Mouse (Mus musculus) lung, embryonic 14.5 days (tissue): ENCODE results near the gene Gpr156. TPM values are rescaled to one million over a fixed set of nuclear protein-coding genes. Genes with fewer than 3 reads are reported as not detected.

ENCODE experiments used
- ATAC-seq: fragments of 200-750 bp; cut with Nextera tagmentation; 2 replicates; pipeline ENCODE4 v1.8.0; 2017; ENCODE audit warnings: mild to moderate bottlenecking, moderate TSS enrichment, moderate library complexity; ENCODE audit not compliant: insufficient read depth
- DNase-seq: peaks from one replicate; pipeline ENCODE4 v3.0.0-alpha.2; 2015
- H3K27ac ChIP-seq: fragments of 300-500 bp; sonication (generic); 2 replicates; pipeline ENCODE4 v1.5.1; 2014; ENCODE audit warnings: low read depth, mild to moderate bottlenecking, moderate library complexity
- H3K27me3 ChIP-seq: fragments of 300-500 bp; sonication (generic); 2 replicates; pipeline ENCODE4 v1.6.1; 2014; ENCODE audit warnings: low read length, control low read depth; ENCODE audit not compliant: insufficient read depth
- H3K36me3 ChIP-seq: fragments of 300-500 bp; sonication (generic); 2 replicates; pipeline ENCODE4 v1.6.1; 2014; ENCODE audit warnings: control low read depth; ENCODE audit not compliant: insufficient read depth
- H3K4me1 ChIP-seq: fragments of 300-500 bp; sonication (generic); 2 replicates; pipeline ENCODE4 v1.6.1; 2014; ENCODE audit warnings: antibody characterized with exemption, control low read depth; ENCODE audit not compliant: insufficient read depth
- H3K4me2 ChIP-seq: fragments of 300-500 bp; sonication (generic); 2 replicates; pipeline ENCODE4 v1.6.1; 2014; ENCODE audit warnings: mild to moderate bottlenecking
- H3K4me3 ChIP-seq: fragments of 300-500 bp; sonication (generic); 2 replicates; pipeline ENCODE4 v1.5.1; 2014; ENCODE audit warnings: low read depth, low read length
- H3K9ac ChIP-seq: fragments of 300-500 bp; sonication (generic); 2 replicates; pipeline ENCODE4 v1.6.1; 2014
- H3K9me3 ChIP-seq: fragments of 300-500 bp; sonication (generic); 2 replicates; pipeline ENCODE4 v1.6.1; 2016; ENCODE audit warnings: low read depth, low read length, control low read depth
- CTCF ChIP-seq: IDR thresholded peaks from 2 replicates; pipeline ENCODE4 v1.5.1; 2016; ENCODE audit warnings: antibody characterized with exemption, low read depth
- WGBS: fragments of 180-500 bp; shearing (Covaris S2); extraction: QIAGEN DNeasy Blood & Tissue Kit; methylation state at CpG from one replicate; pipeline ENCODE4 v1.1.7; 2014; 5-methylcytosine and 5-hydroxymethylcytosine counted together
- polyA plus RNA-seq: library from polyadenylated mRNA; unstranded; fragments of >200 nt; fragmentation: Nextera tagmentation; extraction: Ambion mirVana; gene quantifications from 2 replicates; pipeline ENCODE4 v1.2.1, GENCODE M21; 2014

Gene Gpr156
- polyA plus RNA-seq, 1 experiment from 2014 or later: 1.4 TPM

DNA sequence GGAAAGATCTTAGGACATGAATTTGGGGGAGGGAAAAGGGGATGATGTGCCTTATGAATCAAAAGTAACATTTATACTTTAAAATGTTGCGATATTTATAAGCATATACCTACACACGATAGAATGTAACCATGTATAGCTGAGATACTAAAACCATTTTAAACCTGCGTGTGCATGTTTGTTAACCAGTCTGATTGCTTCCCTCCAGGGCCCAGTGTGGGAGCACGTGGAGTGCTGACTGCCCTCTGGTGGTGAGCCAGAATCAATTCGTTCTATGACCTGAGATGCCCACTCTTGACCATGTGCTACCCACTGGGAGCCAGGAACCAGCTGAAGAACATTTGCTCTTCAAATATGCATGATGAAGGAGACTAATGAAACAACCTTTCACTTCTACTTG, 30.9 kb downstream of the Gpr156 start:
- H3K4me2 ChIP-seq: no peak overlapping the region
- WGBS: 39% methylated on average over 5 of the region's 5 CpGs
- no peak overlapping the region for H3K9ac ChIP-seq

DNA sequence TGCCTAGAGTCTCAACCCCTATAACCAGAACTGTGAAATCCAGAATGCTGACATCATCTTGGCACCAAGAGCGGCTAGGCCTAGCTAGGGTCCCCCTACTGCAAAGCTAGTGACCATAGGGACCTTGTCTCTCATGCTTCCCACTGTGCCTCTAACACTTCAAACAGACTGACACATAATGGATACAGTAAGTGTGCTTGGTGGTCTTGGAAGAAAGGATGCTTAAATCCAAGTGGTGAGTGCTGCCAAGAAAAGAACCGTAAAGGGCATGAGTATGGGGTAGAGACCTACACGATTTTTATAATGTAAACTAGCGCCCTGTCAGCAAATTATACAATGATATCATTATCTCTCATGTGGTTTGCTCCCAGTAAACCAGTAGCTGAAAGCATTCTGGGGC, 32.1 kb downstream of the Gpr156 start:
- Histone ChIP-seq H3K9me3 (no peaks in the 10 kb centered on the region), H3K36me3 (no peaks in the 10 kb centered on the region), H3K27me3 (no peaks in the 10 kb centered on the region), H3K4me1 (no peaks in the 10 kb centered on the region), H3K27ac (no peak overlapping the region), H3K4me3 (no peak overlapping the region), H3K4me2 (no peak overlapping the region), H3K9ac (no peak overlapping the region)
- TF ChIP-seq CTCF: no peak
- ATAC-seq (peak; percentile 53), DNase-seq (peak; percentile 35)
- 73% methylated on average over 4 of the region's 4 CpGs for WGBS

More for the DNA sequence above, 30.9 kb downstream of the Gpr156 start:
- H3K9me3 ChIP-seq: no peaks in the 10 kb centered on the region
- no peaks in the 10 kb centered on the region for H3K4me1 ChIP-seq
- ATAC-seq (no peak), DNase-seq (peak; percentile 78)
- H3K27me3 ChIP-seq: no peaks in the 10 kb centered on the region
- H3K27ac ChIP-seq: no peak overlapping the region
- TF ChIP-seq CTCF: peak; percentile 84
- H3K4me3 ChIP-seq: no peak overlapping the region
- no peaks in the 10 kb centered on the region for H3K36me3 ChIP-seq

DNA sequence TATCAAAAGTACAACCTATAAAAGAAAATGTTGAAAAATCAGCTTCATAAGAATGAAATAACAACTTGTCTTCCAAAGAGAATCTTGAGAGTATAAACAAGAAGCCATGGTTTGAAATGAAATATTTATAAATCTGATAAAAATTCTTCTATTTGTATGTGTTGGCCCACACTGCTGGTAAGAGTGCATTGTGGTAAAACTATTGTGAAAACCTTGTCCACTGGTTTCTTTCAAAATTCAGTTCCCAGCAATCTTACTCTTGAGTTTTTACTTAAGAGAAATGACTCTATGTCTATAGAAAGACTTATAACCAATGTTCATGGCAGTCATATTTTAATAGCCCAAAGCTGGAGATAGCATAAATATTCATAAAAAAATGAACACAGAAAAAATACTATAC, 34.9 kb downstream of the Gpr156 start:
- TF ChIP-seq CTCF: no peak
- Histone ChIP-seq H3K4me3 (no peak overlapping the region), H3K4me1 (no peaks in the 10 kb centered on the region), H3K36me3 (no peaks in the 10 kb centered on the region), H3K9ac (no peak overlapping the region), H3K9me3 (no peaks in the 10 kb centered on the region), H3K4me2 (no peak overlapping the region), H3K27ac (no peak overlapping the region), H3K27me3 (no peaks in the 10 kb centered on the region)
- no peak for ATAC-seq
- DNase-seq: no peak

DNA sequence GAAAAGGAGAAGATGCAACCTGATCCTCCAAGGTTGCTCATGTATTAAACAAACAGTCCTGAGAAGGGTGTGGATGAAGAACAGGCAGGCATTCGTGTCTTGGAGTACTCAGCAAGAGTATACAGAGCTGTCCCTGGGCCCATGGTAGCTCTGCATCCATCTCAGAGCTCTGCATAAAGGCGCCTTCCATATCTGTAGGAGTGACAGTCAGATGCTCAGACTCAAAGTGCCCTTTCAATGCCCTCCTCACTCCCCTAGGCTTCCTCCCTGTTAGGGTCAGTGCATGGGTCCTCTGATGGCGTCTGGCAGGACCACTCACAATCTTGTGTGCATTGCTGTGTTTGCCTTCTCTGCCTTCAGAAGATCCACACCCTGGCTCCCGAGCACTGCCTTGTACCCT, 36.9 kb downstream of the Gpr156 start:
- no peaks in the 10 kb centered on the region for H3K9me3 ChIP-seq
- no peak overlapping the region for H3K4me2 ChIP-seq
- no peaks in the 10 kb centered on the region for H3K4me1 ChIP-seq
- H3K4me3 ChIP-seq: no peak overlapping the region
- H3K9ac ChIP-seq: no peak overlapping the region
- no peak overlapping the region for H3K27ac ChIP-seq
- no peak for ATAC-seq
- no peak for TF ChIP-seq CTCF
- no peaks in the 10 kb centered on the region for H3K36me3 ChIP-seq
- DNase-seq: no peak
- H3K27me3 ChIP-seq: no peaks in the 10 kb centered on the region
- WGBS: 37% methylated on average over 4 of the region's 4 CpGs

DNA sequence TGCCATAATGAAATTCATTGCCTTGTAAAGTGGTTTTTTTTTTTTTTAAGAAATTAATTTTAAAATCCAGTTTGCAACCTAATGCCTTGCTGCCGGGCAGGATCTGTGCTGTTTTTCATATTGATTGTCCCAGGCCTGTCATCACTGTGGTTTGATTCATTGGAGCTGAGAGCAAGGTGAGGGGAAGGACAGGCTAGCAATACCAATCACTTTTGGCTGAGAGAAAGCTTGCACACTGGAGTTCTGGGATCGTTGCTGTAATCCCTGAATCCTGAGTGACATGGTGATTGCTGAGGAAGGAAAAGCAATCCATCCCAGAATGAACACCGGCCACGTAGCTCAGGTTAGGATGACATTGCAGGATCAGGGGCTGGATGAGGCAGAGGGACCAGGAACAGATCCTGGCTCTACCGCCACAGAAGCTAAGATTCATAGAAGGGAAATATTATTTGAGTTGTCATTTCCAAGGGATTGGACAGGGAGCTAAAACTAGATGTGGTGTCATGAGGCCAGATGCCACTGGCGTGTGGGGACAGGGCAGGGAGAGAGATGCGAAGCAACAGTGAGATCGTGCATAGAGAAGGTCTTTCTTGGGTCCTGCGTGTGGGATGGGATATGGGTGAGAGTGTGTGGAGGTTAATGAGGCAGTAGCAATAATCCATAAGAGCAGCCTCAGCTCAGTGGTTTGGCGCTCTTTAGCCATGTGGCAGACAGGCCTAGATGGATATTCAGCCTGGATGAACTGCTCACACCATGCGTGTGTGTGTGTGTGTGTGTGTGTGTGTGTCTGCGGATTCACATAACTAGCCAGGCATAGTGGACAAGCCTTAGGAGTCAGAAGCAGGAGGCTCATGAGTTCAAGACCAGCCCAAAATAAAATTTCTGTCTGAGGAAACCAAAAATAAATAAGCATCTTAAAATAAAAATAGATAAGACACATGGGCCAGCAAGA, 38.0 kb downstream of the Gpr156 start:
- no peak for ATAC-seq
- Histone ChIP-seq H3K27ac (no peak overlapping the region), H3K9ac (no peak overlapping the region), H3K4me3 (no peak overlapping the region), H3K36me3 (no peaks in the 10 kb centered on the region), H3K9me3 (no peaks in the 10 kb centered on the region), H3K4me1 (no peaks in the 10 kb centered on the region), H3K27me3 (no peaks in the 10 kb centered on the region), H3K4me2 (no peak overlapping the region)
- no peak for TF ChIP-seq CTCF
- WGBS: 72% methylated on average over 12 of the region's 12 CpGs
- DNase-seq: no peak

DNA sequence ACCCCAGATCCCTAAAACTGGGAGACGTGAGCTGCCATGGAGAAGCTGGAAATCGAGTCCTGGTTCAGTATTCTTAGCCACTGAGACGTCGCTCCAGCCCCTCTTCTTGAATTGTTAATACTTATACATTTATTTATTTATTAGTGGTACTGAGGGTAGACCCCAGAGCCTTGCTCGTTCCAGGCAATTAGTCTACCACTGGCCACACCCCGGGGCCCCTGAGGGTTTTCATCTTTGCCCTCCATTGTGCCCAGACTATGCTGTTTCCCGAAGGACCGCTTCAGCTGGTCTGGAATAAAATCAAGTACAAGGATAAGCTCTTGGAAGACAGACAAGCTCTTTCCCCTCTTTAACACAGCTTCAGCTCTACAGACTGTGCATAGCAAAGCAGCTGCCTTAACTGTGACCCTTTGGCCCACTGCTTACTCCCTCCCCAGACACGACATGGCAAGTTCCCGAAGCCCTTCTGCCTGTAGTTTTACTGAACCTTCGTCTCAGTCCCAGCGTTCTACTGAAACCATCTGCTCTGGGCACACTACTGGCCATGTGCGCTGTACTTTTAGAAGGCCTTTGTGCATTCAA, 39.1 kb downstream of the Gpr156 start:
- Histone ChIP-seq H3K9ac (no peak overlapping the region), H3K27me3 (no peaks in the 10 kb centered on the region), H3K4me1 (no peaks in the 10 kb centered on the region), H3K27ac (no peak overlapping the region), H3K9me3 (no peaks in the 10 kb centered on the region), H3K36me3 (no peaks in the 10 kb centered on the region), H3K4me3 (no peak overlapping the region), H3K4me2 (no peak overlapping the region)
- DNase-seq (peak; percentile 17), ATAC-seq (0 out of 2 replicates have a peak, but pooled peaks have one; percentile 56)
- no peak for TF ChIP-seq CTCF
- whole genome bisulfite sequencing: 57% methylated on average over 13 of the region's 13 CpGs

DNA sequence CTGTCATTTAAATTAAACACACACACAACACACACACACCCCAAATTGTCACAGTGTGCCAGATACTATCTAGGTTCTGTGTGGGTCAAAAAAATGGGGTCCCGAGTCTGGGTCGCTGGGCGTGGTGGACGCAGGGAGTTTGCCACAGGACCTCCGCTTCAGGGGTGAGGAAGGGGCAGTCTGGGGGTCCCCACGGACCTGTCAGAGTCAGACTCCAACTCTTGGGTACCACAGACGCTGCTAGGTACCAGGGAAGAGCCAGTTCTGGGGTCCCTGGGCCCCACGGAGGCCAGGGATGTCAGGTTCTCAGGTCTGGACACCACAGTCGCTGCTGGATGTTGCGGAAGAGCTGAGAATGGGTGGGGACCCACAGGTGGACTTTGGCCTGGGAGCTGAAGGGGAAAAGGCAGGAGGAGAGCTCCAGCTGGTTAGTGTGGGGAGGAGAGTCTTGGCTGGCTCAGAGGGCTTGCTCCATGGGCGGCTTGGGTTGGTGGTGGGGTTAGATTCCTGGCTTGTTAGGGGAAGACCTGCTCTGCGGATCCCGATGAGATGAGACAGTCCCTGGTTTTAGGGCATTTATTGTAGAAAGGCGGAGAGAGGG, 39.9 kb downstream of the Gpr156 start:
- Histone ChIP-seq H3K4me1 (no peaks in the 10 kb centered on the region), H3K9me3 (no peaks in the 10 kb centered on the region), H3K9ac (no peak overlapping the region), H3K4me3 (no peak overlapping the region), H3K27ac (no peak overlapping the region), H3K36me3 (no peaks in the 10 kb centered on the region), H3K27me3 (no peaks in the 10 kb centered on the region), H3K4me2 (no peak overlapping the region)
- TF ChIP-seq CTCF: no peak
- no peak for DNase-seq
- peak; percentile 35; the same call in 1 of the 2 replicates for ATAC-seq
- 77% methylated on average over 14 of the region's 14 CpGs for WGBS
